Mouse (Mus musculus) urinary bladder, adult 2 months (tissue): ENCODE measurements around the gene Pten. TPM values are rescaled to one million over a fixed set of nuclear protein-coding genes. Genes with fewer than 3 reads are reported as not detected.

Source experiments
- DNase-seq: peaks from one replicate; pipeline ENCODE4 v3.0.0; 2022; ENCODE audit warnings: low spot score
- polyA plus RNA-seq: library from polyadenylated mRNA; depleted of rRNA; stranded (reverse); fragments of >200 nt; gene quantifications from 2 replicates; pipeline ENCODE4 v1.2.3, GENCODE M21; 2012; rRNA removed

Gene Pten
- polyA plus RNA-seq, result 22.0 and 32.3 TPM in 2 replicates

- peak; percentile 97 for DNase-seq
Observed at GRCm38 (mm10) chr19:32756900-32757725, at the start of gene Pten. Pten (plus strand) TSS chr19:32757497.

GRCm38 (mm10) chr19:32708996-32709395, 48.3 kb upstream of the Pten start:
- no peak for DNase-seq

GRCm38 (mm10) chr19:32710288-32710687, 47.0 kb upstream of the Pten start:
- no peak for DNase-seq

GRCm38 (mm10) chr19:32711761-32712541, 45.3 kb upstream of the Pten start:
- peak; percentile 96 for DNase-seq

- no peak for DNase-seq
Observed at GRCm38 (mm10) chr19:32712588-32713042, 44.7 kb upstream of the Pten start.

GRCm38 (mm10) chr19:32713471-32713870, 43.8 kb upstream of the Pten start:
- DNase-seq, result no peak

GRCm38 (mm10) chr19:32715201-32715600, 42.1 kb upstream of the Pten start:
- DNase-seq, result peak; percentile 46

GRCm38 (mm10) chr19:32715681-32716080, 41.6 kb upstream of the Pten start:
- DNase-seq, result no peak

GRCm38 (mm10) chr19:32717590-32717989, 39.7 kb upstream of the Pten start:
- DNase-seq, result no peak

- DNase-seq, result no peak
Observed at GRCm38 (mm10) chr19:32720319-32720718, 37.0 kb upstream of the Pten start.

- DNase-seq, result no peak
Observed at GRCm38 (mm10) chr19:32723817-32724216, 33.5 kb upstream of the Pten start.

GRCm38 (mm10) chr19:32726451-32727325, 30.6 kb upstream of the Pten start:
- DNase-seq, result no peak

- DNase-seq, result no peak
Observed at GRCm38 (mm10) chr19:32729785-32730184, 27.5 kb upstream of the Pten start.

- DNase-seq, result no peak
Observed at GRCm38 (mm10) chr19:32732922-32733321, 24.4 kb upstream of the Pten start.

- DNase-seq, result no peak
Observed at GRCm38 (mm10) chr19:32737844-32738243, 19.5 kb upstream of the Pten start.

GRCm38 (mm10) chr19:32739686-32740085, 17.6 kb upstream of the Pten start, which contains the start of gene Atad1:
Atad1 (minus strand) TSS chr19:32739786.
- DNase-seq, result no peak

- DNase-seq, result no peak
Observed at GRCm38 (mm10) chr19:32740641-32741345, 16.5 kb upstream of the Pten start.

GRCm38 (mm10) chr19:32749425-32749824, 7.9 kb upstream of the Pten start:
- no peak for DNase-seq

GRCm38 (mm10) chr19:32752357-32752756, 4.9 kb upstream of the Pten start:
- no peak for DNase-seq

GRCm38 (mm10) chr19:32753386-32753785, 3.9 kb upstream of the Pten start:
- no peak for DNase-seq
